Mouse (Mus musculus): Measurements from ENCODE around the gene Tcf23. TPM values are rescaled to one million over a fixed set of nuclear protein-coding genes. Genes with fewer than 3 reads are reported as not detected.
A peak's percentile ranks its signal among the peaks of the same experiment; 100 is the strongest.

Tcf23 gene
- polyA plus RNA-seq, 2 experiments: 0.01 TPM; not detected in 1

GRCm38 (mm10) chr5:30959966-30960501 is 8.4 kb upstream of the Tcf23 start, which contains the start of gene Preb:
Preb (minus strand) TSS chr5:30960361.
- peak within 1 kb of the TSS; percentile 22 for H3K27ac ChIP-seq
- peaks cover 22% of the 10 kb centered on the region for H3K36me3 ChIP-seq (replicated peaks; ENCODE audit: control insufficient read depth, insufficient read depth, low read depth)
- peaks cover 6 to 16% of the 10 kb centered on the region in 2 experiments for H3K4me1 ChIP-seq (replicated peaks; ENCODE audit: control insufficient read depth in 2 of 2, insufficient read depth in 2 of 2, low read length in 1 of 2)
- peak; percentile 91 to 92 (median 92) for DNase-seq (ENCODE audit: low read depth in 3 of 3, low spot score in 3 of 3)
- peak within 1 kb of the TSS; percentile 83 for H3K4me2 ChIP-seq (ENCODE audit: low read depth)
- H3K9ac ChIP-seq (replicated peaks): peak within 1 kb of the TSS; percentile 89
- peak; percentile 53 for TF ChIP-seq CTCF (IDR thresholded peaks at IDR 0.05; ENCODE audit: low read depth)
- no peak for TF ChIP-seq EP300 (IDR thresholded peaks at IDR 0.05; ENCODE audit: low read depth)
- ATAC-seq (ENCODE audit: insufficient read depth): peak; percentile 93
- WGBS (ENCODE audit: insufficient replicate concordance): under 1% methylated on average over 56 of the region's 56 CpGs
- peak within 1 kb of the TSS; percentile 78 to 84 for H3K4me3 ChIP-seq (ENCODE audit: insufficient read depth in 1 of 2, low read depth in 2 of 2, low read length in 2 of 2)
- no peaks in the 10 kb centered on the region for H3K9me3 ChIP-seq (ENCODE audit: control insufficient read depth, low read length)
- no peaks in the 10 kb centered on the region for H3K27me3 ChIP-seq (ENCODE audit: control insufficient read depth, insufficient read depth, low read length)

- H3K27me3 ChIP-seq (ENCODE audit: control insufficient read depth, insufficient read depth, low read length): no peaks in the 10 kb centered on the region
- DNase-seq (ENCODE audit: low read depth in 3 of 3, low spot score in 3 of 3) (no peak), ATAC-seq (ENCODE audit: insufficient read depth) (no peak)
- TF ChIP-seq CTCF (IDR thresholded peaks at IDR 0.05; ENCODE audit: low read depth) (no peak), EP300 (IDR thresholded peaks at IDR 0.05; ENCODE audit: low read depth) (no peak)
- H3K36me3 ChIP-seq (replicated peaks; ENCODE audit: control insufficient read depth, insufficient read depth, low read depth): peaks cover 16% of the 10 kb centered on the region
- H3K4me1 ChIP-seq (replicated peaks; ENCODE audit: control insufficient read depth in 2 of 2, insufficient read depth in 2 of 2, low read length in 1 of 2): peaks cover 6 to 16% of the 10 kb centered on the region in 2 experiments
- 72% methylated on average over 2 of the region's 2 CpGs for WGBS (ENCODE audit: insufficient replicate concordance)
- peak overlapping the region in 1 of 2 experiments; percentile 78; a peak in 2 of 4 replicates for H3K4me3 ChIP-seq (ENCODE audit: insufficient read depth in 1 of 2, low read depth in 2 of 2, low read length in 2 of 2)
- H3K4me2 ChIP-seq (ENCODE audit: low read depth): peak overlapping the region; percentile 83
- no peak overlapping the region for H3K27ac ChIP-seq
- H3K9me3 ChIP-seq (ENCODE audit: control insufficient read depth, low read length): no peaks in the 10 kb centered on the region
- peak overlapping the region; percentile 58; the same call in 1 of the 2 replicates for H3K9ac ChIP-seq (replicated peaks)
Observed at GRCm38 (mm10) chr5:30960814-30961213, 7.6 kb upstream of the Tcf23 start.

DNA sequence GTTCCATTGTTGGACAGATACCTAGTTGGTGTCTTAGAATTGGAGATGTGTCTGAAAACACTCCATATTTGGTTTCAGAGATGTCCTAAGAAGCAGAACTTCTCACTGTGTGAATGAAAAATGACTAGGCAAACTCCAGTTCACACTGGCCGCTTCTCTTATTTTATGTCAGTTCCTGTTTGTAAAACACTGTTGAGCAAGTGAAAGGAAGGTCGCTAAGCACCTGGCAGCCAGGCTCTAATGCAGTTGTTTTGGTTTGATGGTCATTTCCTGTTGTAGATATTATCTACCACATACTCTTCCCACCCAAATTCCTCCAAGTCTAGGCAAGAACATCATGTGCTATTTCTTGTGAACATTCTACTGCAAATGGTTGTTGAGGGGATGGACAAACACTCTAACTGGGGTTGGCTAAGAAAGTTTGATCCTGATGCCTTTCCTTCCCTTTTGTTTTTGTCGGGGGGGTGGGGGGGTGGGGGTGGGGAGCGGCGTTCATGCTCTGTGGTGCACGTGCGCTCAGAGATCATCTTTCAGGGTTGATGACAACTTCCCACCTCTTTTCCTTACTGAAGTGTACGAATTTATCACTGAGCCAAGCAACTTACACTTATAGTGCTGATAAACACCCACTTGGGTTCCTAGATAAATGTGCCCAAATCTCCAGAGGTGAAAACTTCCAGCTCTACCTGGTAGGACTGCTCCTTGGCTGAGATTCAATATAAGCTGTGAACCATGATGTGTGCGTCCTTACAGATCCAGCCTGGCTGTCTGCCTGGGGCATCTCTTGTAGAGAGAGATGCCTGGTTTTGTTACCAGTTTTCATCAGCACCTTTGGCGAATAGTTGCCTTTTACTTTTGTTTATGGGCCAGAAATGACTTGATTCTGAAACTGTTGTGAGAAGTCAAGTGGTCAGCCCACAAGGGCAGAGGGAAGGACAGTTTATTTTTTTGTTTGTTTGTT is 6.6 kb upstream of the Tcf23 start:
- Histone ChIP-seq H3K36me3 (replicated peaks; ENCODE audit: control insufficient read depth, insufficient read depth, low read depth) (peaks cover 16% of the 10 kb centered on the region), H3K27me3 (ENCODE audit: control insufficient read depth, insufficient read depth, low read length) (no peaks in the 10 kb centered on the region), H3K9ac (replicated peaks) (no peak overlapping the region), H3K4me1 (replicated peaks; ENCODE audit: control insufficient read depth in 2 of 2, insufficient read depth in 2 of 2, low read length in 1 of 2) (peaks cover 6 to 16% of the 10 kb centered on the region in 2 experiments), H3K27ac (no peak overlapping the region), H3K4me2 (ENCODE audit: low read depth) (no peak overlapping the region), H3K4me3 (ENCODE audit: insufficient read depth in 1 of 2, low read depth in 2 of 2, low read length in 2 of 2) (no peak overlapping the region), H3K9me3 (ENCODE audit: control insufficient read depth, low read length) (no peaks in the 10 kb centered on the region)
- 29% methylated on average over 10 of the region's 10 CpGs for WGBS (ENCODE audit: insufficient replicate concordance)
- ATAC-seq (ENCODE audit: insufficient read depth) (no peak), DNase-seq (ENCODE audit: low read depth in 3 of 3, low spot score in 3 of 3) (no peak)
- TF ChIP-seq CTCF (IDR thresholded peaks at IDR 0.05; ENCODE audit: low read depth) (no peak), EP300 (IDR thresholded peaks at IDR 0.05; ENCODE audit: low read depth) (no peak)

GRCm38 (mm10) chr5:30963916-30964315 is 4.5 kb upstream of the Tcf23 start:
- 70% methylated on average over 3 of the region's 3 CpGs for WGBS (ENCODE audit: insufficient replicate concordance)
- TF ChIP-seq EP300 (IDR thresholded peaks at IDR 0.05; ENCODE audit: low read depth): no peak
- TF ChIP-seq CTCF (IDR thresholded peaks at IDR 0.05; ENCODE audit: low read depth): no peak

DNA sequence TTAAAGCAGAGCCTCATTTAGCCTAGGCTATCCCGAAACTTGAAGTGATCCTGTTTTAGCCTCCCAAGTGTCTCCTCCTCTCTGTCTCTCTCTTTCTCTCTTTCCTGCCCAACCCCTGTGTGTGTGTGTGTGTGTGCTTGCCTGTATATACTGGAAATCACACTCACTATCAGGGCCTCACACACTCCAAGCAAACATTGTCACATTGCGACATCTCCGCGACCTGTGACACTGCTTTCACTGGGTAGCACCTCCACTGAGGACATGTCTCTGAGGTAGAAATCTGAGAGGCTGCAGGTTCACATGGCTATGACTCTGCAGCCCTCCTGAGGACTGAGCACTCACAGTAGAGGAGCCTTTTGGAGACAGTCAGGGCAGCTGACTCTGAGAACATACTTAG is 2.3 kb upstream of the Tcf23 start:
- H3K4me1 ChIP-seq (replicated peaks; ENCODE audit: control insufficient read depth in 2 of 2, insufficient read depth in 2 of 2, low read length in 1 of 2): peaks cover 4 to 8% of the 10 kb centered on the region in 2 experiments
- H3K4me2 ChIP-seq (ENCODE audit: low read depth): no peak overlapping the region
- no peak overlapping the region for H3K27ac ChIP-seq
- no peaks in the 10 kb centered on the region for H3K36me3 ChIP-seq (replicated peaks; ENCODE audit: control insufficient read depth, insufficient read depth, low read depth)
- H3K4me3 ChIP-seq (ENCODE audit: insufficient read depth in 1 of 2, low read depth in 2 of 2, low read length in 2 of 2): no peak overlapping the region
- H3K9ac ChIP-seq (replicated peaks): no peak overlapping the region
- no peaks in the 10 kb centered on the region for H3K27me3 ChIP-seq (ENCODE audit: control insufficient read depth, insufficient read depth, low read length)
- WGBS (ENCODE audit: insufficient replicate concordance): 66% methylated on average over 4 of the region's 4 CpGs
- peak; percentile 40 for ATAC-seq (ENCODE audit: insufficient read depth)
- no peaks in the 10 kb centered on the region for H3K9me3 ChIP-seq (ENCODE audit: control insufficient read depth, low read length)
- no peak for TF ChIP-seq CTCF (IDR thresholded peaks at IDR 0.05; ENCODE audit: low read depth)
- no peak for TF ChIP-seq EP300 (IDR thresholded peaks at IDR 0.05; ENCODE audit: low read depth)
- DNase-seq (ENCODE audit: low read depth in 3 of 3, low spot score in 3 of 3): peak in 1 of 3 experiments; percentile 40

More at GRCm38 (mm10) chr5:30963916-30964315, 4.5 kb upstream of the Tcf23 start:
- H3K27me3 ChIP-seq (ENCODE audit: control insufficient read depth, insufficient read depth, low read length): no peaks in the 10 kb centered on the region
- ATAC-seq (ENCODE audit: insufficient read depth): no peak
- no peak overlapping the region for H3K27ac ChIP-seq
- H3K9me3 ChIP-seq (ENCODE audit: control insufficient read depth, low read length): no peaks in the 10 kb centered on the region
- no peak overlapping the region for H3K4me2 ChIP-seq (ENCODE audit: low read depth)
- H3K36me3 ChIP-seq (replicated peaks; ENCODE audit: control insufficient read depth, insufficient read depth, low read depth): no peaks in the 10 kb centered on the region
- DNase-seq (ENCODE audit: low read depth in 3 of 3, low spot score in 3 of 3): no peak
- no peak overlapping the region for H3K4me3 ChIP-seq (ENCODE audit: insufficient read depth in 1 of 2, low read depth in 2 of 2, low read length in 2 of 2)
- no peak overlapping the region for H3K9ac ChIP-seq (replicated peaks)
- H3K4me1 ChIP-seq (replicated peaks; ENCODE audit: control insufficient read depth in 2 of 2, insufficient read depth in 2 of 2, low read length in 1 of 2): peaks cover under 1 to 6% of the 10 kb centered on the region in 2 experiments

All from liver, embryonic 14.5 days (tissue).